Mouse (Mus musculus): Measurements from ENCODE around the gene Slc25a25. TPM values are rescaled to one million over a fixed set of nuclear protein-coding genes. Genes with fewer than 3 reads are reported as not detected.
"Not testable (repeated sequence)": the region's sequence is repeated elsewhere in the genome, so short reads cannot be mapped to it uniquely, and the experiment has no call there.

Slc25a25 gene
- polyA plus RNA-seq (2015; fragmentation: Nextera tagmentation; extraction: Ambion mirVana): 9.6 and 10.4 TPM in 2 replicates

DNA sequence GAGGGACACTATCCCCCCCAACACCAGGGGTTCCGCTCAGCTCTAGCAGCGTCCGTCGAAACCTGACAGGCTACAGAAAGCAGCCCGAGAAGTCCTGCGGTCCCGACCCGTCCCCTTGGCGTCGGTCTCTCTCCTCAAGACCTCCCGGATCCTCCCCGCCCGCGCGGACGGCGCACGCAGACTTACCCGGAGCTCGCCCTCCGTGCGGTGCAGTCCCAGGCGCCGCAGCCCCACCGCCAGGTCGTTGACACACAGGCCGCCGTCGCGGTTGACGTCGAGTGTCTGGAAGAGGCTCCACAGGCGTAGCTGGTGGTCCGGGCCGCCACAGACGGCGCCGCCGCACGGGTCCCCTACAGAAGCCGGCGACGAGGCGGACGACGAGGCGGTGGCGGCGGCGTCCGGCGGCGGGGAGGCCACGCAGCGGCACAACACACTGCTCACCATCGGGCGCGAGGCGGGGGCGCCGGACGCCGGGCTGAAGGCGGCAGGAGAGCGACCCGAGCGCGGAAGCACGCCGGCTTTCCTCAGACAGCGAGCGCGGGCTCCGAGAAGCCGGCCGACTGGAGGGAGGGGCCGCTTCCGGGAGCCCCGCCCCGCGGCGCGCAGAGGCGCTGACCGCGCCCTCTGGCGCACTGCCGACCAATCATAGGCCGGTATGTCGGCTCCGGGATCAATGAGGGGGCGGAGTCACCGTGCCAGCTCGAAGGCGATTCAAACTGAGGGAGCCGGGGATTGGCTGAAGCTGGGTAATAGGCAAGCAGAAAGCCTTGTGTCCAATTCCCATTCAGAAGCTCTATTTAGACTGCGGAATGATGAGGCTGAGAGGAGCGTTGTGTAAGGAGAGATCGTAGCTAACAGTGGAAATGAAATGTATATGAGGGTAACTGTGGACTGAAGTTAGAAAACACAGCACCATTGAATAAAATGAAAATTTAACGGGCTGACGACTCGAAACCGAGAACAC is at the start of gene Slc25a25:
Slc25a25 (minus strand) TSS at position 565 of the 964 bp plus-strand sequence.
- peak within 1 kb of the TSS; percentile 93 for H3K9ac ChIP-seq
- no peaks in the 10 kb centered on the region for H3K27me3 ChIP-seq
- H3K4me1 ChIP-seq (replicated peaks): peaks cover 67% of the 10 kb centered on the region
- H3K4me3 ChIP-seq (replicated peaks): peak within 1 kb of the TSS; percentile 94
- H3K36me3 ChIP-seq (replicated peaks): peaks cover 12% of the 10 kb centered on the region; the same call in 1 of the 2 replicates
- ATAC-seq (ENCODE audit: insufficient read depth): peak; percentile 88
- H3K9me3 ChIP-seq (replicated peaks): no peaks in the 10 kb centered on the region
- H3K4me2 ChIP-seq: peak within 1 kb of the TSS; percentile 97
- H3K27ac ChIP-seq (replicated peaks): peak within 1 kb of the TSS; percentile 98
- WGBS (ENCODE audit: insufficient replicate concordance): under 1% methylated on average over 103 of the region's 103 CpGs

DNA sequence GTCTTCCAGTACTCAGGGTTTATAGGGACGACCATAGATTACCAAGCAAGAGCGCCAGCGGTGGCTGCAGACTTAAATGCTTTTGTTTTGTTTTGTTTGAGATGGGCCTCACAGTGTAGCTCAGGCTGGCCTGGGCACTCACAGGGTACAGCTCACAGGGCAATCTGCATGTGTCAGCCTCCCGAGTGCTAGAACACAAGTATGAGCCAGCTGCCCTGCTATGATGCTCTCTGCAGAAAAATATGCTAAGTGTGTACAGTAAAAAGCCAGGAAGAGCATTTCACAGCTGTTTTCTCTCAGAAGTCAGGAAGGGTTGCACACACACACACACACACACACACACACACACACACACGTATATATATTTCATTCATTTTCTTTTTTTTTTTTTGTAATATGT is 49.2 kb upstream of the Slc25a25 start:
- Histone ChIP-seq H3K9me3 (replicated peaks) (no peaks in the 10 kb centered on the region), H3K9ac (no peak overlapping the region), H3K4me3 (replicated peaks) (no peak overlapping the region), H3K27me3 (no peaks in the 10 kb centered on the region), H3K4me2 (no peak overlapping the region), H3K27ac (replicated peaks) (no peak overlapping the region), H3K36me3 (replicated peaks) (no peaks in the 10 kb centered on the region), H3K4me1 (replicated peaks) (peaks cover 11% of the 10 kb centered on the region)
- no peak for ATAC-seq (ENCODE audit: insufficient read depth)
- 62% methylated on average over 5 of the region's 5 CpGs for WGBS (ENCODE audit: insufficient replicate concordance)

DNA sequence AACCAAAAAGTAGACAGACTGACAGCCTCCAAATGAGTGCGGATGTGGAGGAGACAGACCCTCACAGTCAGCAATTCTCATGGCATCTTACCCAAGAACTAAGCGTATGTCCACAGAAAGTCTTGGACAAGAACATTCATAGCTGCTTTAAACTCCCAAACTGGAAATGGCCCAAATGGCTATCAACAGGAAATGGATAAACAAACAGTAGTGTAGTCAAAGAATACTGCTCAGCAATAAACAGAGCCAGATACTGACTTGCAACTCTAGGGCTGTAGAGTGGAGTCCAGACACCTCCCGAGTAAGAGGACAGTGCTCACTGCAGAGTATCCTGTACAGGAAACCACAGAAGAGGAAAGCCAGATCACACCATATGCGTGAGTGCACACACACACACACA is 48.1 kb upstream of the Slc25a25 start:
- Histone ChIP-seq H3K4me3 (replicated peaks) (no peak overlapping the region), H3K9me3 (replicated peaks) (no peaks in the 10 kb centered on the region), H3K36me3 (replicated peaks) (no peaks in the 10 kb centered on the region), H3K4me1 (replicated peaks) (peaks cover 22% of the 10 kb centered on the region), H3K9ac (no peak overlapping the region), H3K27me3 (no peaks in the 10 kb centered on the region), H3K4me2 (no peak overlapping the region), H3K27ac (replicated peaks) (no peak overlapping the region)
- 47% methylated on average over 4 of the region's 4 CpGs for WGBS (ENCODE audit: insufficient replicate concordance)
- ATAC-seq (ENCODE audit: insufficient read depth): no peak

DNA sequence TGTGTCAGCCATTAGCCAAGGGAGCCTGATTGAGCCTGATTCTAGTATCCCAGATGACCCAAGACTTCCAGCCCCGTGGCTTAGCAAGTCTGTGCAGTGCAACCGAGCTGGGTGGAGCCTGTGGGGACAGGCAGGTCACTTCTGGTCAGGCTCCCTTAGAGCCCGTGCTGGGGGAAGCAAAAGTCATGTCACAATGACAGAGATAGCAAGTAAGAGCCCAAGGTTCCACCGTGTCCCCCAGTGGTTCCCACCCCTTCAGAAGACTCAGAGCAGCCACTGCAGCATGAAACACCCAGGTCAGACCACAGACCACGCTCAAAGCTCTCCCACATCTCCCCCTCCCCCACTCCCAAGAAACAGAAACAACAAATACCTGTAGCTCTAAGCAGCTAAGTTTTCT is 44.9 kb upstream of the Slc25a25 start:
- no peak overlapping the region for H3K27ac ChIP-seq (replicated peaks)
- no peak overlapping the region for H3K4me3 ChIP-seq (replicated peaks)

DNA sequence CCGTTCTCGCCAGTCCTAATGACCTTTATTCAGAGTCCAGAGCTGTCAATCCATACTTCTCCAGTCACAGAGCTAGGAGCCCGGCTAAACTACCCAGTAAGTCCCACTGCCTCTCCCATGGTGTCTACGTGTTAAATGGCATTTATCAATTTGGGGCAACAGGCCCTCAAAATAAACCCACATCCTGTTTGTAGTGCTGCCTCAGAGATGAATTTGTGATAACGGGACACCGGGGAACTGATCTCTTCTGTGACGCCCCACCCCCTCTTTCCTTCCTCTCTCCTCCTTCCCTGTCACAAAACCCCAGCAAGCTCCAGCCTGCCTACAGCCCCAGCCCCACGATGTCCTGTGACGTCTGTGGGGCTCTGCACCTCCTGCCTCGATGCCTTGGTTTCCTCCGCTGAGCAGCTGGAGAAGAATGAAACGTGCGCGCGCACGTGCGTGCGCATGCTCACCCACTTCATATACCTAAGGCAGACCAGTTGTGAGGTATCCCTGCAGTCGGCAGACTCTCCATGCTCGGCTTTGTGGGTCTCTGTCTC is 44.0 kb upstream of the Slc25a25 start:
- H3K4me3 ChIP-seq (replicated peaks): peak overlapping the region; percentile 35
- peak overlapping the region; percentile 66 for H3K4me2 ChIP-seq
- H3K27ac ChIP-seq (replicated peaks): 0 out of 2 replicates have a peak overlapping the region, but pooled peaks have one; percentile 29
- peak; percentile 62; the same call in 1 of the 2 replicates for ATAC-seq (ENCODE audit: insufficient read depth)
- H3K36me3 ChIP-seq (replicated peaks): no peaks in the 10 kb centered on the region
- H3K27me3 ChIP-seq: no peaks in the 10 kb centered on the region
- H3K4me1 ChIP-seq (replicated peaks): peaks cover 31% of the 10 kb centered on the region
- WGBS (ENCODE audit: insufficient replicate concordance): 9% methylated on average over 20 of the region's 20 CpGs
- no peaks in the 10 kb centered on the region for H3K9me3 ChIP-seq (replicated peaks)
- H3K9ac ChIP-seq: no peak overlapping the region

More for the DNA sequence above, 44.9 kb upstream of the Slc25a25 start:
- no peak for ATAC-seq (ENCODE audit: insufficient read depth)
- WGBS (ENCODE audit: insufficient replicate concordance): 9% methylated on average over 5 of the region's 5 CpGs
- Histone ChIP-seq H3K9ac (no peak overlapping the region), H3K9me3 (replicated peaks) (no peaks in the 10 kb centered on the region), H3K4me2 (peak overlapping the region; percentile 66), H3K36me3 (replicated peaks) (no peaks in the 10 kb centered on the region), H3K27me3 (no peaks in the 10 kb centered on the region), H3K4me1 (replicated peaks) (peaks cover 31% of the 10 kb centered on the region)

DNA sequence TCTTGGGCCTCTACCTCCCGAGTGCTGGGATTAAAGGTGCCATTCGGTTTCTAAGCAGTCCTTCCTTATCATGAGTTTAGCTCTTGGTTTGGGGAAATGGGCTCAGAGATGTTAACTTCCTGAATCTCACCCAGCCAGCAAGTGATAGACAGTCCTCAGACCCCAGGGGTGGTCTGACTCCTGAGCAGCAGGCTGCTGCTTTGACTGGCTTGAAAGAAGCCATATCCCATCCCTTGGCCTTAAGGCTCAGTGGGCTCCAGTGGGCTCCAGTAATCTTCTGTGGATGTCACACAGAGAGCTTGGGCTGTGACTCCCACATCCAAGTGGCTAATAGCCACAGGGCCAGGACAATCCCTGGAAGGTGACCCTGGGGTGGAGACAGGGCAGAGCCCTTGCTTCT is 43.3 kb upstream of the Slc25a25 start:
- ATAC-seq (ENCODE audit: insufficient read depth): no peak
- H3K27me3 ChIP-seq: no peaks in the 10 kb centered on the region
- H3K4me3 ChIP-seq (replicated peaks): no peak overlapping the region
- H3K4me2 ChIP-seq: peak overlapping the region; percentile 66; the same call in 1 of the 2 replicates
- H3K9ac ChIP-seq: no peak overlapping the region
- 0 out of 2 replicates have a peak overlapping the region, but pooled peaks have one; percentile 29 for H3K27ac ChIP-seq (replicated peaks)
- H3K36me3 ChIP-seq (replicated peaks): no peaks in the 10 kb centered on the region
- WGBS (ENCODE audit: insufficient replicate concordance): 21% methylated on average over 2 of the region's 2 CpGs
- no peaks in the 10 kb centered on the region for H3K9me3 ChIP-seq (replicated peaks)
- peaks cover 31% of the 10 kb centered on the region for H3K4me1 ChIP-seq (replicated peaks)

DNA sequence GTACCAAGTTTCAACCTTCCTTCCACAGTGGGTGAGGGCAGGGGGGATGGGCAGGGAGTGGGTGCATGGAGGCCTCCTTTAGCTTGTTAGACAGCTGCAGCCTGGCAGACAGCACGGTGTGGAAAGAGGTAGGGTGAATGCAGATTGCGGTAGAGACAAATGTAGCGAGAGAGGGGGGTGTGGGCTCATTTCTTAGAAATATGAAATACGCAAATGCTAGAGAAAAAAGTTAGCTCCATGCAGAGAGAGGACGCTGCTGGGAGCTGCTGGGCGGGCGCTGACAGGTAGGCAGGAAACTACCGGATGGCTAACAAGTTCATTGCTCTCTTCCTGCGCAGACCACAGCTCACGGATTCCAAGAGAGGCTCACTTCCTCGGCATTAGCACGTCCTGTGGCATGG is 42.1 kb upstream of the Slc25a25 start:
- no peaks in the 10 kb centered on the region for H3K27me3 ChIP-seq
- no peak overlapping the region for H3K27ac ChIP-seq (replicated peaks)
- H3K4me1 ChIP-seq (replicated peaks): peaks cover 31% of the 10 kb centered on the region
- no peaks in the 10 kb centered on the region for H3K9me3 ChIP-seq (replicated peaks)
- H3K4me2 ChIP-seq: no peak overlapping the region
- no peak for ATAC-seq (ENCODE audit: insufficient read depth)
- 15% methylated on average over 12 of the region's 12 CpGs for WGBS (ENCODE audit: insufficient replicate concordance)
- no peaks in the 10 kb centered on the region for H3K36me3 ChIP-seq (replicated peaks)
- H3K9ac ChIP-seq: no peak overlapping the region
- no peak overlapping the region for H3K4me3 ChIP-seq (replicated peaks)

DNA sequence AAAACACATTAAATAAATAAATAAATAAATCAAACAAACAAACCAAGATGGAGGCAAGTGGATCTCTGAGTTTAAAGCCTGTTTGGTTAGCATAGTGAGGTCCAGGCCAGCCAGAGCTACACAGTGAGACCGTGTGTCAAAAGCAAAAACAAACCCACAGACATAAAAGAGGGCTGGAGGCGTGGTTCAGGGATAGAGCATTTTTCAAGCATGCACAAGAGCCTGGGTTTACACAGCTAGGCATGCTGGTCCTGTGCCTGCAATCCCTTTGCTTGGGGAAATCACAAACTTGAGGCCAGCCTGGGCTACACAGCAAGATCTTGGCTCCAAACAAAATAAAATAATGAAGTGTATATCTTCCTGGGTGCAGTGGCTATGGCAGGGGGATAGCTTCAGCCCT is 41.4 kb upstream of the Slc25a25 start:
- Histone ChIP-seq H3K4me1 (replicated peaks) (peaks cover 31% of the 10 kb centered on the region), H3K27me3 (no peaks in the 10 kb centered on the region), H3K9ac (no peak overlapping the region), H3K36me3 (replicated peaks) (no peaks in the 10 kb centered on the region), H3K27ac (replicated peaks) (no peak overlapping the region), H3K9me3 (replicated peaks) (no peaks in the 10 kb centered on the region), H3K4me2 (no peak overlapping the region), H3K4me3 (replicated peaks) (no peak overlapping the region)
- 37% methylated on average over 2 of the region's 2 CpGs for WGBS (ENCODE audit: insufficient replicate concordance)
- no peak for ATAC-seq (ENCODE audit: insufficient read depth)

DNA sequence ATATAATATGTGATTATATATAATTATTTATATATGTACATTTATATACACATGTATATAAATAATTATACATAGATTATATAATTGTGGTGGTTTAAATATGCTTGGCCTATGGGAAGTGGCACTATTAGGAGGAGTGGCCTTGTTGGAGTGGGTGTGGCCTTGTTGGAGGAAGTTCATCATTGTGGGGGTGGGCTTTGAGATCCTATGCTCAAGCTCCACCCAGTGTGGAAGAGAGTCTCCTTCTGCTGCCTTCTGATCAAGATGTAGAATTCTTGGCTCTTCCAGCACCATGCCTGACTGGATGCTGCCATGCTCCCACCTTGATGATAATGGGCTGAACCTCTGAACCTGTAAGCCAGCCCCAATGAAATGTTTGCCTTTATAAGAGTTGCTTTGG is 39.5 kb upstream of the Slc25a25 start:
- ATAC-seq (ENCODE audit: insufficient read depth); H3K9me3 ChIP-seq (replicated peaks); H3K4me2 ChIP-seq; H3K36me3 ChIP-seq (replicated peaks); H3K9ac ChIP-seq; H3K27me3 ChIP-seq; H3K4me3 ChIP-seq (replicated peaks); H3K27ac ChIP-seq (replicated peaks): not testable (repeated sequence)
- peaks cover 39% of the 10 kb centered on the region for H3K4me1 ChIP-seq (replicated peaks)

DNA sequence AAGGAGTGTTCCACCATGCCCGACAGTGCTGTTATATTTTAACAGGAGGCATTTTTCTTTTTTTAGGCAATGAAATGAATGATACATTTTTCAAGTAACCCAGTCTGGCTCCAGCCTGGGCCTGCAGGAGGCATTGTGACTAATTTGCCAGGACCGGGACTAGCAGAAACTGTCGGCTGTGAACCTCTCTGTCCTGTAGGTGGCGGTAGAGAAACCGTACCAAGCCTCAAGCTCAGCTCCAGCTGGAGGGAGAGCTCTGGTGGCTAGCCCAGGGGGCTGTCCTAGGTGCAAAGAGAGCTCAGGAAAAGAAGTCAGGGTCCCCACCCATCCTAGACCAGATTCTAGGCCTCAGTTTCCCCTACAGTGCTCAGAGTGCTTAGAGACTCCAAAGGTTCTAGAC is 37.4 kb upstream of the Slc25a25 start:
- Histone ChIP-seq H3K4me2 (no peak overlapping the region), H3K4me1 (replicated peaks) (peaks cover 21% of the 10 kb centered on the region), H3K36me3 (replicated peaks) (no peaks in the 10 kb centered on the region), H3K27me3 (no peaks in the 10 kb centered on the region), H3K9ac (no peak overlapping the region), H3K27ac (replicated peaks) (no peak overlapping the region), H3K9me3 (replicated peaks) (no peaks in the 10 kb centered on the region), H3K4me3 (replicated peaks) (no peak overlapping the region)
- ATAC-seq (ENCODE audit: insufficient read depth): no peak
- 2% methylated on average over 5 of the region's 5 CpGs for WGBS (ENCODE audit: insufficient replicate concordance)

DNA sequence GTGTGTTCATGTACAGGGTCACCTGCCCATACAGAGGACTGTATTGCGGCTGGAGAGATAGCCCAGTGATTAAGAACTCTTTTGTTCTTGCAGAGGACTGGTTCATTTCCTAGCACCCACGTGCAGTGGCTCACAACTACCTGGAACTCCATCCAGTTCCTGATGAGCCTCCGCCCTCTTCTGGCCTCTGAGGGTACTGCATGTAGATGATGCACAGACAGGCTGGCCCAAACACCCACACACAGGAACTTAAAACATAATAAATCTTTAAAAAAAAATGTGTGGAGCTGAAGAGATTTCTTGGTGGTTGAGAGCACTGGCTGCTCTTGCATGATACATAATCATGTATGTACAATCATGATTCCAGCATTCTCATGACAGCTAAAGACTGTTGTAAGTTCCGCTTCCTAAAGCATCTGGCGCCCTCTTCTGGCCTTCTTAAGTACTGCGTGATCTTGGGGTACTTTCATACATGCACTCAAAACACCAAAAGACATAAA is 35.9 kb upstream of the Slc25a25 start:
- Histone ChIP-seq H3K9ac (no peak overlapping the region), H3K4me1 (replicated peaks) (peaks cover 16% of the 10 kb centered on the region), H3K4me3 (replicated peaks) (no peak overlapping the region), H3K27me3 (no peaks in the 10 kb centered on the region), H3K9me3 (replicated peaks) (no peaks in the 10 kb centered on the region), H3K27ac (replicated peaks) (no peak overlapping the region), H3K4me2 (no peak overlapping the region), H3K36me3 (replicated peaks) (no peaks in the 10 kb centered on the region)
- 3% methylated on average over 6 of the region's 6 CpGs for WGBS (ENCODE audit: insufficient replicate concordance)
- peak; percentile 52; the same call in 1 of the 2 replicates for ATAC-seq (ENCODE audit: insufficient read depth)
